Mouse (Mus musculus): ENCODE data around the gene Zfp872. TPM values are rescaled to one million over a fixed set of nuclear protein-coding genes. Genes with fewer than 3 reads are reported as not detected.
"Not testable (repeated sequence)": the region's sequence is repeated elsewhere in the genome, so short reads cannot be mapped to it uniquely, and the experiment has no call there.

Zfp872 gene
- total RNA-seq (2021) (1 to 10 TPM; 1.8 to 3.9 TPM), polyA plus RNA-seq (2012; rRNA removed) (0.11 and 0.16 TPM in 2 replicates)
- long read RNA-seq, partial matches to known transcripts: 0 of 1 reads
- long read RNA-seq, other reads (novel, unspliced or antisense): 0 of 1 reads

- peak; percentile 82 for DNase-seq
Observed at GRCm38 (mm10) chr9:22188025-22188611, at the start of gene Zfp872. Gene Zfp872, plus strand, starts transcription at chr9:22188090.

DNA sequence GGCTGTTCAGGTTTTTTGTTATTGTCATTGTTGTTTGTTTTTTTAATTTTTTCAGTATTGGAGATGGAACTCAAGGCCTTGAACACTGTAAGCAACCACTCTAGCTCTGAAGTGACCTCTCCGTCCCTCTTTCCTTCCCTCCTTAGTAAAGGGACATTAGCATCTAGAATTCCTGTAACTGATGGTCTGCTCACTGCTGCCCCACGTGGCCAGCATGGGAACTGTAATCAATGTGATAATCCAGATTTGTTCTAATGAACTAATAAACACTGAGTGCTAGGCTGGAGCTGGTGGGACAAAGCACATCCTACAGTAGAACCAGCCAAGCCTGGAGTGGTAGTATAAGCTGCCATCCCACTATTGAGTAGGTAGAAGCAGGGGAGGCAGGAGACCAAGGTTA is 49.4 kb upstream of the Zfp872 start:
- no peak for DNase-seq

GRCm38 (mm10) chr9:22139746-22140145 is 48.1 kb upstream of the Zfp872 start:
- no peak for DNase-seq

DNA sequence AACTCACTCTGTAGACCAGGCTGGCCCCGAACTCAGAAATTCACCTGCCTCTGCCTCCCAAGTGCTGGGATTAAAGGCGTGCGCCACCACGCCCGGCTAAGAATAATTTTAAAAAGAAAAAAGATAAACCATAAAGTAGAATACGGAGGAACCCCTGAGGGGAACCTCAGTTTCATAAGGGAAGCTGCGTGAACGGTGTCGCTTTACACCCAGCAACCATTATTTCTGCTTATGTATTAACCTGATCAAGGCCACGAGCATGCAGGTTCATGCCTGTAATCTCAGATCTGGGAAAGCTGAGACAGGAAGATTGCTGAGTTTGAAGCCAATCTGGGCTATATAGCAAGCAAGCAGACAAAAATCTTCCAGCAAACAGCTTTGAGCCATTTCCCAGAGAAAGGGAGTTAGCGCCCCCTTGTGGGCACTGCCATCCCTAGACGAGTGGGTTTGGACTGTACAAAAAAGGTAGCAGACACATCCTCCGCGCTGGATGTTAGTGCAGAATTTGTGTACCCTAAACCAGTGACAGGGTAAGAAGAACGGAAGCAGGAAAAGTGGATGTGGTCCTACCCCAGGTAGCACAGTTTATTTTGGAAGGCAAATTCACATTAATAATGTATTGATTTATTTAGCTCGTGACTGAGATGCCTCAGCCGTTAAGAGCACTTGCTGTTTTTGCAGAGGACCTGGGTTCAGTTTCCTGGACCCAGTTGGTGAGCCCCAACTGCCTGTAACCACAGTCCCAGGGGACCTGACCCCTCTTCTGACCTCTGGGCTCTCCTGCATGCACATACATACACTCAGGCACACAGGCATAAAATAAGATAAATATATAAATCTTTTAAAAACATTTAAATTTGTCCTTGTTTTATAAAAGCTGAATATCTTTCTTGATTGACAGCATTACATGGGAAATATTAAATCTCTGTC is 44.5 kb upstream of the Zfp872 start:
- peak; percentile 87 for DNase-seq

- no peak for DNase-seq
Observed at GRCm38 (mm10) chr9:22144304-22144965, 43.5 kb upstream of the Zfp872 start.

GRCm38 (mm10) chr9:22149426-22150248 is 38.3 kb upstream of the Zfp872 start:
- no peak for DNase-seq

DNA sequence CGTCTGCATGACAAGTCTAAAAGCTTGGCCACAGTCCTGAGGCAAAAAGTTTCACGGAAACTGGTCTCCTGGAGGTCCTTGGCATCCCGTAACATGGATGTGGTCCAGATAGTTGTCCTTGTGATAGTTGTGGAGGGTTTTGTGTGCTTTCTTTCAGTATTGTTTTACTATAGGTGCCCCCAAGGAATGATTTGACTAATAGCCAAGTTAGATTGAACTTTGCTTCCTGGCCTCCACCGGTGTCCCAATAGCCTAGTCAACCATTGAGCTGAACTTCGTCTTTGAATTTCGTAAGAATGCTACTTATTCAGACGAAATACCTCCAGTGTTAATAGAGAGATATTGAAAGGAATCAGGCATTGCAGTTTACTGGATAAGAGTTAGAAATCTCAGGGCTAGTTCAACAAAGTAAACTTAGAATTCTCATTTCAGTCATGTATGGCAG is 37.6 kb upstream of the Zfp872 start:
- DNase-seq: not testable (repeated sequence)

DNA sequence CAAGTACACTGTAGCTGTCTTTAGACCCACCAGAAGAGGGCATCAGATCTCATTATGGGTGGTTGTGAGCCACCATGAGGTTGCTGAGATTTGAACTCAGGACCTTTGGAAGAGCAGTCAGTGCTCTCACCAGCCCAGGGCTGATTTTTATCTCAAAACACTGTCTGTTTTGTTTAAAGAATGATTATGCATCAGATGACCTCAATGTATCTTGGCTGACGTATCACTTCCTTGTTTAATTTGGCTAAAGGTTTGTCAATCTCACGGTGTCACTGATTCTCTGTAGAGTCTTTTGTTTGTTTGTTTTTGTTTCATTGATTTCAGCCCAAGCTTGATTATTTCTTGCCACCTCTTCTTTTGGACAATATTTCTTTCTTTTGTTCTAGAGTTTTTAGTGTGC is 36.9 kb upstream of the Zfp872 start:
- no peak for DNase-seq

- DNase-seq: no peak
Observed at GRCm38 (mm10) chr9:22153810-22154209, 34.1 kb upstream of the Zfp872 start.

- DNase-seq: peak; percentile 56
Observed at GRCm38 (mm10) chr9:22155614-22156013, 32.3 kb upstream of the Zfp872 start.

DNA sequence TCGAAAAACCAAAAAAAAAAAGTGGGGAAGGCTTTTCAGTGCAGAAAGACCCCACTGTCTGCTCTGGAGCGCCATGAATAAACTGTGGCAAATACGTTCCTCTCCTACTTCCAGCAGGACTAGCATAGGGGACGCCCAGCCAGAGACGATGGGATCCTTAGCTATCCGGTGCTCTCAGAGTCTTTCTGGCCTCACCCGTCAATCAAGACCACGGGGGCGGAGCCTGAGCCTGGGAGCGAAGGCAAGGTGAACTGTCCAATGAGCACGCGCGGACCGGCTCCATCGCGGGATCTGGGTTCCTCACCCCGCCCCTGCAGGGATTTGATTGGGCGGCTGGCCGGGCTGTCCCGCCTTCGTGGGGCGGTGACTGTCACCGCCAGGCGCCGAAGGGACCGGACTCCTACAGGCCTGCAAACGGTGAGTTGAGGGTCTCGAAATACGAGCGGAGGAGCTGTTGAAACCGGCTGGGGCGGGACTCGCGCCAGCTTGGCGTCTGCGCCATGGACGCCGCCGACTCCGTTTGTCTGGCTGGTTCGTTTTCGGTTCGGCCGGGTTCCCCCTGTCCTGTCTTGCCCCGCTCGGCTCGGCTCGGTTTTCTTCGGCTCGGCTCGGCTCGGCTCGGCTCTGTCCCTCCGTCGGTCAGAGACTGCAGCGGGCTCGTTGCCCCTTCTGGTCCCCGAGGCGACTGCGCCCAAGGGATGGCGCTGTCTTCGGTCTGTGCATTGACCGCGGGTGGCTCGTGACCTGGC is 31.2 kb upstream of the Zfp872 start, which contains the start of gene Pigyl:
TSS of gene Pigyl (plus strand) at position 350 of the 749 bp plus-strand sequence.
- peak; percentile 99 for DNase-seq

- no peak for DNase-seq
Observed at GRCm38 (mm10) chr9:22157516-22158265, 30.2 kb upstream of the Zfp872 start.

- DNase-seq: no peak
Observed at GRCm38 (mm10) chr9:22161299-22161698, 26.6 kb upstream of the Zfp872 start.

GRCm38 (mm10) chr9:22162305-22162704 is 25.6 kb upstream of the Zfp872 start:
- no peak for DNase-seq

GRCm38 (mm10) chr9:22162912-22163311 is 25.0 kb upstream of the Zfp872 start:
- DNase-seq: no peak

GRCm38 (mm10) chr9:22164711-22165668 is 22.9 kb upstream of the Zfp872 start:
- peak; percentile 71 for DNase-seq

DNA sequence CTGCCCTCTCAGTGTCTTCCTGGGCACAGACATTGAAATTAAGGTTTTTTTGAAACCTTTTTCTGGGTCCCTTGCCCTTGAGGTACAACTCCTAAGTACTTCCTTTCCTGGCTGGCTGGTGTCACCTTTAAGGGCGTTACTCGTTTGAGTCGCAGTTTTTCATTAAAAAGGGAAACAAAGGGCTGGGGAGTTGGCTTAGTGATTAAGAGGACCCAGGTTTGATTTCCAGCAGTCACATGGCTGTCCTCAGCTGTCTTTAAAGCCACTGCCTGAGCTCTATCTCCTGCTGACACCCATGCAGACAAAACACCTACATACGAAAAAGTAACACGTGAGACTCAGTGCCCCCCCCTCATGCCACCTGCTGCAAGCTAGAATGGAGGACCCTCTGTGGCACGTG is 21.9 kb upstream of the Zfp872 start:
- no peak for DNase-seq

DNA sequence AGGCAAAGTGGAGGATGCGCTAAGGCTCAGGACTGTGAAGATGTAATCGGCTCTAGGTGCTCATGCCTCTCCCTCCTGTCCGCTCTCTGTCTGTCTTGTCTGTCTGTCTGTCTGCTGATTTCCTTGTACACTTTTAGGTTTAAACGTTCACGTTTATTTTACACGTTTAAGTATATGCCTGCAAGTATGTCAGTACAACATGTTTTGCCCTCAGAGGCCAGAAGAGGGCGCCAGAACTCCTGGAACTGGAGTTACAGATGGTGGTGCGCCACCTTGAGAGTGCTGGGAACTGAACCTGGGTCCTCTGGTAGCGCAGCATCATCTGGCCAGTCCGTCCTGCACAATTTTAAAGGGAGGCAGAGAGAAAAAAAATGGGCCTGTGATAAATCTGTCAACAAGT is 21.2 kb upstream of the Zfp872 start:
- no peak for DNase-seq

DNA sequence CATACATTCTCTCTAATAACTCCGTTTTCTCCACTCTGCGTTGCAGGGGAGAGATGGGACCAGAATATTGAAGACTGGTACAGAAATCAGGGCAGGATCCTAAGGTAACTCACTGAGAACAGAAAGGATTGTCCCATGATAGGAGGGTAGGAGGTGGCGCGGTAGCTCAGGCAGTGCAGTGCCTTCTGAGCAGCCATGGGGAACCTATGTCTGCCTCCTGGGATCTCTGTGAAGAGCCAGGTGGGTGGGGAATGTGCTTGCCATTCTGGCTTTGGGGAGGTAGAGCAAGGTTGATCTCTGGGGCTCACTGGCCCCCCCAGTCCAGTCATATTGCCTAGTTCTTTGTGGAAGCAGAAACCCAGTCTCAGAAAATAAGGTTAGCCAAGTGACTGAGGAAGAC is 20.1 kb upstream of the Zfp872 start:
- no peak for DNase-seq
